Mouse (Mus musculus): Measurements from ENCODE around the gene Gss.
"Not testable (repeated sequence)": the region's sequence is repeated elsewhere in the genome, so short reads cannot be mapped to it uniquely, and the experiment has no call there.

Gene Gss

GRCm38 (mm10) chr2:155573996-155574395 is 18.6 kb downstream of the Gss start:
- DNase-seq (ENCODE audit: low spot score) = no peak

DNA sequence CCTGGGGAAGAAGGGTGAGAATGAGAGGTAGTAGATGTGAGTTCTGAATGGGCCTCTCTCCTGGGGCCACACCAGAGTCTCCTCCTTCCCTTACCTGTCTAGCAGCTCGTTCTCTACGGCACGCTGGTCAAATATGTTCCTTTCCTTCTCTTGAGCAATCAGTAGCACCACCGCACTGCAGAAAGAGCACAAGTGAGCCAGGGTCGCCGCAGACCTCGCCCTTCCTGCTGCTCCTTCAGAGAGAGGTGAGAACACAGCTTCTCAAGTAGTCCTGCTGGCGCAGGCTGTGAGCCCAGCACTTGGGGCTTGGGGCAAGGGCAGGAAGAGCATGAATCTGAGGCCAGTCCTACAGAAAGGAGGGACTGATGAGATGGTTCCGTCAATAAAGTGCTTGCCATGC is 19.6 kb downstream of the Gss start:
- DNase-seq (ENCODE audit: low spot score) = no peak

DNA sequence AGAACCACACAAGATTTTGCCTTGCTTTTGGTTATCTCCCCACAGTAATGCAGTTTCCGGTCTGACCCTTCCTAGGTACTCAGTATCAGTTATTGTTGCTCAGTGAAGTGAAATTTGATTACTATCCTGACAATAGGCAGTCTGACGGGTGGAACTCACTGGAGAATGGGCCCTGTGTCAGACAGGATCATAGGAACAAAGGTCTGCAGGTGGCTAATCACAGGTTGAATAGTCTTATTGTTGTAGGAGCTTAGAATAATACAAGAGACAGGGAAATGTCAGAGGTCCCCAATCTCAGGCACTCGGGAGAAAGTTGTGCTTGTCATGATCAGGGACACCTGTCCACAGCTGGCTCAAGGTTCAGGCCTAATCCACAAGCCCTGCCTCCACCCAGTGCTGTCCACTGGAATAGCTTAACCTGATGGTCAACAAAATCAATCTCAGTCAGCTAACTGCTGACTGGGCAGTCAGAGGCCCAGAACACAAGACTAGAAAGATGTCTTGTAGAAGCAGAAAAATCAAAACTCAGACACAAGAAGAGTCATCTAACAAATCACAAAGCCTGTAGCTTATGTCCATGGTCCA is 23.3 kb downstream of the Gss start:
- no peak for DNase-seq (ENCODE audit: low spot score)

- no peak for DNase-seq (ENCODE audit: low spot score)
These were observed 24.9 kb downstream of the Gss start for GRCm38 (mm10) chr2:155567751-155568150.

DNA sequence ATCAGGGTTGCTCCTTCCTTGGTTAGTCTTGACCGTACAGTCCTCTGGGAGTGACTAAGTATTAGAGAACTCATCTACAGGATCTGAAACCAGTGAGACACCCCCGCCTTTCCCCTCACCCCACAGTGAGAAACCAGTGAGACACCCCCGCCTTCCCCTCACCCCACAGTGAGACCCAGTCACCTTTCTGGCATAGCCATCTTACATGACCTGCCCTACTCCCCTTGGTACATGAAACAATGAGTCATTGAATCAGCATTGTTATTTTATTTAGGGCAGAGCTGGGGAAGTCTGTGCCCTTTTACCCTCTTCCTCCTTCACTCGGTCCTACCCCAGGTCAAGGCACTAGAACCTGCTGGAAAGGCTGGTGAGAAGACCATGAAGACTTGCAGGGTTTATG is 29.7 kb downstream of the Gss start:
- no peak for DNase-seq (ENCODE audit: low spot score)

GRCm38 (mm10) chr2:155562209-155562608 is 30.4 kb downstream of the Gss start:
- no peak for DNase-seq (ENCODE audit: low spot score)

DNA sequence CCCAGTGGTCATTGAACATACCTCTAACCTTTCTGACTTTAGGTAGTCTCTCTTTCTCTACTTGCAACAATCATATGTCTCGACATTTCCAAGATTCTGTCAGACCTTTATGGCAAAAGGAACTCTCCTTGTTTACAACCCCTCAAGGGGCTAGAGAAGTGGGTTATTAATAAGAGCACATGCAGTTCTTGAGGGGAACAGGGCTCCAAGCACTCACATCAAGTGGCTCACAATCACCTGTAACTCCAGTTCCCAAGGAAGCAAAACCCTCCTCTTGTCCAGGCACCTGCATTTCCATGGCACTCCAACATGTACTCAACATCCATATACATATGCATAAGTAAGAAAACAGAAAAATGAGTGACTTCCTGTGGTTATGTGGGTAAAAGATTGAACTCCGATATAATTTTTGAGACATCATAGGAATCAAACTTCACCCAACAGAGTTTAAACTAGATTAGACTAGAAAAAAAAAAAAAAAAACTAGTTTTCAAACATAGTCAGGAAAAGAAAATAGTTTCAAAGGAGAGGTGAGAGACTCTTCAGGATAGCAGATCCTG is 38.1 kb downstream of the Gss start:
- DNase-seq (ENCODE audit: low spot score) = no peak

DNA sequence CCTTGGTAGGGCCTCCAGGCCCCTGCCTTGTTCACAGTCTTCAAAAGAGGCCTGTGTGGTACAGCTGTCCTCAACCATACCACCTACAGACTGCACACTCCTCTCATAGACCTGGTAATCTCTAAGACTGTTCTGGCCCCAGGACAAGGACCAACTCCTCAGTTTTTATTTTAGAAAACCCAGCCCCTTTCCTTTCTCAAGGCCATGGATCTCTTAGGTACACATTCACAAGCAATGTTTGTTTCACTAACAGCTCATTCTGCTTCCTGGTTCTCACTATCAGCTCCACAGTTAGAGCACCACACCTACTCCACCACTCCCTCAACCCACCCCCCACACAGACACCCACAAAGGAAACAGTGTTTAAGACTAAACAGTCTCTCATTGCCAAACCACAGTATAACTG is 39.7 kb downstream of the Gss start:
- no peak for DNase-seq (ENCODE audit: low spot score)

- no peak for DNase-seq (ENCODE audit: low spot score)
These were observed 40.3 kb downstream of the Gss start for GRCm38 (mm10) chr2:155552336-155552735.

- no peak for DNase-seq (ENCODE audit: low spot score)
These were observed 45.7 kb downstream of the Gss start for GRCm38 (mm10) chr2:155546955-155547354.

DNA sequence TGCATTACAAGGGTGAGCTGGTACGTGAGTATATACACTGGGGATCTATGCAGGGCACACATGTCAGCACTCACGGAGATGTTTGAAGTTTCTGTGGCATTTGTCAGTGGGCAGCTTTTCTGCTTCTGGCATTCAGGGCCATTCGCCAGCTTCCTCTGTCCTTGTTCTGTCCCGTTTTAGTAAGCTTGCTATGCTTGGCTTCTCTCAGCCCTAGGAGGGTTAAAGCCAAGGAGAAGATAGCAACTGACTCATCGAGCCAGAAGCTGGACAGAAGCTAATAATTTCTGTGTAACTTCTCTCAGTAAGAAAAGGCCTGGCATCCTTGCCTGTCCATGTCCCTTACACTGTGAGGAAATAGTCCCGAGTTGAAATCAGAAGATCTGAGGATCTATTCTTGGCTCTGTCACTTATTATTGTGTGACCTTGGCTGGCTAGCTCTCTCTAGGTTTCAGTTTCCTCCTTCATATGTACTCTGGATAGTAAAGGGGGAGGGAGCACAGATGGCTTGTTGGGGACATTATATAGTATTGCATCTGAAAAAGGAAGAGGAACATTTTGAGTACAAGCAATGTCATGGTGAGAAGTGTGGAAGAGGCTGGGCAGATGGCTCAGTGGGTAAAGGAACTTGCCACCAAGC is 51.7 kb downstream of the Gss start:
- no peak for DNase-seq (ENCODE audit: low spot score)

- no peak for DNase-seq (ENCODE audit: low spot score)
These were observed 52.9 kb downstream of the Gss start for GRCm38 (mm10) chr2:155539696-155540095.

DNA sequence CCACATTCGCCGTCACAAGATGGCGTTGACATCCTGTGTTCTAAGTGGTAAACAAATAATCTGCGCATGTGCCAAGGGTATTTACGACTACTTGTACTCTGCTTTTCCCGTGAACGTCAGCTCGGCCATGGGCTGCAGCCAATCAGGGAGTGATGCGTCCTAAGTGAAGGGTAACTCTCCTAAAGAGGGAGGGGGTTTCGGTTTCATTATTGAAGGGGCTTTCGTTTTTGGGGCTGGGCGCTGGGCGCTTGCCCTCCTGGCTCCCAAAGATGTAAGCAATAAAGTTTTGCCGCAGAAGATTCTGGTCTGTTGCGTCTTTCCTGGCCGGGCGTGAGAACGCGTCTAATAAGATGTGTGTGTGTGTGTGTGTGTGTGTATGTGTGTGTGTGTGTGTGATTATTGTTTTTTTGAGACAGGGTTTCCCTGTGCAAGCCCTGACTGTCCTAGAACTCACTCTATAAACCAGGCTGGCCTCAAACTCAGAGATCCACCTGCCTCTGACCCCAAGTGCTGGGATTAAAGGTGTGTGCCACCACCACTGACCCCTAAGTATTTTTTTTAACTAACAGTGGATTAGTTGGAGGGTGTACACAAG is 54.0 kb downstream of the Gss start:
- DNase-seq (ENCODE audit: low spot score) = not testable (repeated sequence)

GRCm38 (mm10) chr2:155537761-155538462 is 54.7 kb downstream of the Gss start:
- DNase-seq (ENCODE audit: low spot score) = no peak

- DNase-seq (ENCODE audit: low spot score) = no peak
These were observed 56.3 kb downstream of the Gss start for GRCm38 (mm10) chr2:155536292-155536691.

DNA sequence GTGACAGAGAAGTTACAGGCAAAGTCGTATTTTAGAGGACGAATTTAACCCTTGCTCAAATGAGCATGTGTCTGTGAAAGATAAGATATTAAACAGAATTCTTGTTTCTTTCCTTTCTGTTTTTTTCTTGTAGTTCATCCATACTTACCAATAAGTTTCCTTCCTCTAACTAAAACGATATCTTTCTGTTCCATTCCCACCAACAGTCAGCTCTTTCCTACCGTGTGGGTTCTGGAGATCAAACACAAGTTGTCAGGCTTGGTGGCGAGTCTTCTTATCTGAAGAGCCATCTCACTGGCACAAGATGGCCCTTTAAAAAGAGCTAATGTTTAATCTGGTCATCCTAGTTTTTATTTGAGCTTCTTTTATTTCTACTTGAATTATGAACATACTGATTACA is 65.2 kb downstream of the Gss start:
- DNase-seq (ENCODE audit: low spot score) = no peak

- no peak for DNase-seq (ENCODE audit: low spot score)
These were observed 68.2 kb downstream of the Gss start for GRCm38 (mm10) chr2:155524378-155524777.

DNA sequence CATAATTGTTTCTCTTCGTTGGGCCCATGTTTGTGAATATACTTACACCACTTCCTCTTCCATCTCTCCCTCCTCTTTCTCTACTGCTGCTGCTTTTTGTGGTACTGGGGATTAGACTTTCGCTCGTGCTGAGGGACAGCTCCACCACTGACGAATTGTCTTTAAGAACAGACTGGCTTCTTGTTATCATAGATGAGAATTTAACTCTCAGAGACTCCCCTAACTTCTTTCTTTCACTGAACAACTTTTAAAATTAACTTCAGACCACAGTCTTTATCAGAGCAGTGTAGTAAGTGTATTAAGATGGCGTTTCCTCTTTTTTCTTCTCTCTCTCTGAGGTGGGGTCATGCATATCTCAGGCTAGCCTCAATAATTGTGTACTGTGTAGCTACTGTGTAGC is 68.9 kb downstream of the Gss start:
- no peak for DNase-seq (ENCODE audit: low spot score)

- DNase-seq (ENCODE audit: low spot score) = no peak
These were observed 73.9 kb downstream of the Gss start for GRCm38 (mm10) chr2:155518531-155519270.

- peak; percentile 96 for DNase-seq (ENCODE audit: low spot score)
These were observed 74.9 kb downstream of the Gss start, which contains the start of the genes Acss2 and Ggt7 for GRCm38 (mm10) chr2:155517455-155518423. Gene Acss2 (plus strand): TSS chr2:155517948. Gene Ggt7 (minus strand): TSS chr2:155518237.

- peak; percentile 89 for DNase-seq (ENCODE audit: low spot score)
These were observed 76.7 kb downstream of the Gss start for GRCm38 (mm10) chr2:155515941-155516340.
